Mouse (Mus musculus) intestine, embryonic 15.5 days (tissue): ENCODE results near the gene Aoah. TPM values are rescaled to one million over a fixed set of nuclear protein-coding genes. Genes with fewer than 3 reads are reported as not detected.

Experiments used
- ATAC-seq: fragments of 200-750 bp; cut with Nextera tagmentation; 2 replicates; pipeline ENCODE4 v1.8.0; 2017; ENCODE audit warnings: moderate TSS enrichment, moderate library complexity
- H3K27ac ChIP-seq: fragments of 300-500 bp; sonication (generic); 2 replicates; pipeline ENCODE4 v1.5.1; 2015; ENCODE audit warnings: mild to moderate bottlenecking, inconsistent platforms
- H3K27me3 ChIP-seq: fragments of 300-500 bp; sonication (generic); replicated peaks from 2 replicates; pipeline ENCODE4 v1.6.1; 2015; ENCODE audit warnings: inconsistent platforms
- H3K36me3 ChIP-seq: fragments of 300-500 bp; sonication (generic); 2 replicates; pipeline ENCODE4 v1.6.1; 2015; ENCODE audit warnings: inconsistent platforms
- H3K4me1 ChIP-seq: fragments of 300-500 bp; sonication (generic); replicated peaks from 2 replicates; pipeline ENCODE4 v1.6.1; 2015; ENCODE audit warnings: inconsistent platforms
- H3K4me2 ChIP-seq: fragments of 300-500 bp; sonication (generic); replicated peaks from 2 replicates; pipeline ENCODE4 v1.6.1; 2015; ENCODE audit warnings: mild to moderate bottlenecking, inconsistent platforms
- H3K4me3 ChIP-seq: fragments of 300-500 bp; sonication (generic); replicated peaks from 2 replicates; pipeline ENCODE4 v1.5.1; 2015; ENCODE audit warnings: inconsistent platforms
- H3K9ac ChIP-seq: fragments of 300-500 bp; sonication (generic); 2 replicates; pipeline ENCODE4 v1.6.1; 2015; ENCODE audit warnings: inconsistent platforms
- H3K9me3 ChIP-seq: fragments of 300-500 bp; sonication (generic); 2 replicates; pipeline ENCODE4 v1.6.1; 2016; ENCODE audit warnings: inconsistent platforms
- WGBS: fragments of 180-500 bp; shearing (Covaris S2); methylation state at CpG from one replicate; pipeline ENCODE4 v1.1.7; 2015; 5-methylcytosine and 5-hydroxymethylcytosine counted together
- polyA plus RNA-seq: library from polyadenylated mRNA; unstranded; fragments of >200 nt; fragmentation: Nextera tagmentation; extraction: Ambion mirVana; gene quantifications from 2 replicates; pipeline ENCODE4 v1.2.1, GENCODE M21; 2015

Aoah gene
- polyA plus RNA-seq, 1 experiment from 2014 or later, result 1.3 TPM

- no peak overlapping the region for H3K4me3 ChIP-seq
- H3K9ac ChIP-seq, result no peak overlapping the region
- no peaks in the 10 kb centered on the region for H3K9me3 ChIP-seq
- no peaks in the 10 kb centered on the region for H3K4me1 ChIP-seq
- H3K4me2 ChIP-seq, result no peak overlapping the region
- WGBS, result 79% methylated on average over 3 of the region's 3 CpGs
- ATAC-seq, result no peak
- H3K27ac ChIP-seq, result no peak overlapping the region
- no peaks in the 10 kb centered on the region for H3K27me3 ChIP-seq
- H3K36me3 ChIP-seq, result no peaks in the 10 kb centered on the region
Observed at GRCm38 (mm10) chr13:21013659-21014058, 219.7 kb downstream of the Aoah start.

- Histone ChIP-seq H3K9me3 (no peaks in the 10 kb centered on the region), H3K27me3 (no peaks in the 10 kb centered on the region)
Observed at GRCm38 (mm10) chr13:21024831-21025230, 230.9 kb downstream of the Aoah start.

GRCm38 (mm10) chr13:21033176-21033575 lies 239.3 kb downstream of the Aoah start:
- 66% methylated on average over 3 of the region's 3 CpGs for WGBS
- no peak overlapping the region for H3K4me3 ChIP-seq
- no peaks in the 10 kb centered on the region for H3K36me3 ChIP-seq
- H3K4me2 ChIP-seq, result no peak overlapping the region
- no peaks in the 10 kb centered on the region for H3K4me1 ChIP-seq
- H3K27me3 ChIP-seq, result no peaks in the 10 kb centered on the region
- no peak overlapping the region for H3K27ac ChIP-seq
- no peaks in the 10 kb centered on the region for H3K9me3 ChIP-seq
- ATAC-seq, result no peak
- no peak overlapping the region for H3K9ac ChIP-seq

More at GRCm38 (mm10) chr13:21024831-21025230, 230.9 kb downstream of the Aoah start:
- H3K9ac ChIP-seq, result no peak overlapping the region
- H3K4me2 ChIP-seq, result no peak overlapping the region
- H3K36me3 ChIP-seq, result no peaks in the 10 kb centered on the region
- no peak for ATAC-seq
- H3K4me3 ChIP-seq, result no peak overlapping the region
- H3K4me1 ChIP-seq, result no peaks in the 10 kb centered on the region
- H3K27ac ChIP-seq, result no peak overlapping the region
- 81% methylated on average over 5 of the region's 5 CpGs for WGBS

GRCm38 (mm10) chr13:21035011-21035410 lies 241.1 kb downstream of the Aoah start:
- Histone ChIP-seq H3K4me2 (no peak overlapping the region), H3K27me3 (no peaks in the 10 kb centered on the region), H3K9me3 (no peaks in the 10 kb centered on the region), H3K27ac (no peak overlapping the region), H3K9ac (no peak overlapping the region), H3K4me3 (no peak overlapping the region), H3K36me3 (no peaks in the 10 kb centered on the region), H3K4me1 (no peaks in the 10 kb centered on the region)
- WGBS, result 75% methylated on average over 3 of the region's 3 CpGs
- ATAC-seq, result no peak

GRCm38 (mm10) chr13:21035981-21036380 lies 242.1 kb downstream of the Aoah start:
- ATAC-seq, result no peak
- Histone ChIP-seq H3K36me3 (no peaks in the 10 kb centered on the region), H3K27ac (no peak overlapping the region), H3K9me3 (no peaks in the 10 kb centered on the region), H3K4me1 (no peaks in the 10 kb centered on the region), H3K27me3 (no peaks in the 10 kb centered on the region), H3K4me2 (no peak overlapping the region), H3K9ac (no peak overlapping the region), H3K4me3 (no peak overlapping the region)

GRCm38 (mm10) chr13:21040589-21041199 lies 246.8 kb downstream of the Aoah start:
- no peaks in the 10 kb centered on the region for H3K4me1 ChIP-seq
- H3K9ac ChIP-seq, result no peak overlapping the region
- 93% methylated on average over 2 of the region's 2 CpGs for WGBS
- H3K36me3 ChIP-seq, result no peaks in the 10 kb centered on the region
- no peak overlapping the region for H3K4me3 ChIP-seq
- H3K27me3 ChIP-seq, result no peaks in the 10 kb centered on the region
- no peaks in the 10 kb centered on the region for H3K9me3 ChIP-seq
- no peak for ATAC-seq
- H3K4me2 ChIP-seq, result no peak overlapping the region
- H3K27ac ChIP-seq, result no peak overlapping the region

GRCm38 (mm10) chr13:21050118-21050517 lies 256.2 kb downstream of the Aoah start:
- no peak for ATAC-seq
- H3K27ac ChIP-seq, result no peak overlapping the region
- H3K4me3 ChIP-seq, result no peak overlapping the region
- 57% methylated on average over 1 of the region's 1 CpGs for WGBS
- H3K9me3 ChIP-seq, result no peaks in the 10 kb centered on the region
- H3K9ac ChIP-seq, result no peak overlapping the region
- no peaks in the 10 kb centered on the region for H3K27me3 ChIP-seq
- no peaks in the 10 kb centered on the region for H3K36me3 ChIP-seq
- no peaks in the 10 kb centered on the region for H3K4me1 ChIP-seq
- no peak overlapping the region for H3K4me2 ChIP-seq

- Histone ChIP-seq H3K36me3 (no peaks in the 10 kb centered on the region), H3K4me1 (no peaks in the 10 kb centered on the region), H3K9me3 (no peaks in the 10 kb centered on the region), H3K4me3 (no peak overlapping the region), H3K27ac (no peak overlapping the region), H3K9ac (no peak overlapping the region), H3K4me2 (no peak overlapping the region), H3K27me3 (no peaks in the 10 kb centered on the region)
- 86% methylated on average over 2 of the region's 2 CpGs for WGBS
- ATAC-seq, result no peak
Observed at GRCm38 (mm10) chr13:21066021-21066420, 272.1 kb downstream of the Aoah start.

GRCm38 (mm10) chr13:21074847-21075246 lies 280.9 kb downstream of the Aoah start, which contains the start of gene Olfr1370:
Gene Olfr1370, minus strand, starts transcription at chr13:21074947.
- Histone ChIP-seq H3K4me2 (no peak within 1 kb of the TSS), H3K4me1 (no peaks in the 10 kb centered on the region), H3K9me3 (no peaks in the 10 kb centered on the region), H3K9ac (no peak within 1 kb of the TSS), H3K27me3 (no peaks in the 10 kb centered on the region), H3K4me3 (no peak within 1 kb of the TSS), H3K27ac (no peak within 1 kb of the TSS), H3K36me3 (no peaks in the 10 kb centered on the region)
- no peak for ATAC-seq
- WGBS, result 73% methylated on average over 3 of the region's 3 CpGs

- Histone ChIP-seq H3K36me3 (no peaks in the 10 kb centered on the region), H3K4me2 (no peak overlapping the region), H3K4me3 (no peak overlapping the region), H3K4me1 (no peaks in the 10 kb centered on the region), H3K9ac (no peak overlapping the region), H3K27ac (no peak overlapping the region), H3K27me3 (no peaks in the 10 kb centered on the region), H3K9me3 (no peaks in the 10 kb centered on the region)
- no peak for ATAC-seq
- 76% methylated on average over 2 of the region's 2 CpGs for WGBS
Observed at GRCm38 (mm10) chr13:21082686-21083085, 288.8 kb downstream of the Aoah start.
